Mouse (Mus musculus): ENCODE data around the gene Olfr643.

The Olfr643 gene

GRCm38 (mm10) chr7:104137305-104137704, at the start of gene Olfr643:
Olfr643 (minus strand) TSS chr7:104137405.
- no peak for DNase-seq (ENCODE audit: low read depth in 2 of 2, low spot score in 2 of 2)

DNA sequence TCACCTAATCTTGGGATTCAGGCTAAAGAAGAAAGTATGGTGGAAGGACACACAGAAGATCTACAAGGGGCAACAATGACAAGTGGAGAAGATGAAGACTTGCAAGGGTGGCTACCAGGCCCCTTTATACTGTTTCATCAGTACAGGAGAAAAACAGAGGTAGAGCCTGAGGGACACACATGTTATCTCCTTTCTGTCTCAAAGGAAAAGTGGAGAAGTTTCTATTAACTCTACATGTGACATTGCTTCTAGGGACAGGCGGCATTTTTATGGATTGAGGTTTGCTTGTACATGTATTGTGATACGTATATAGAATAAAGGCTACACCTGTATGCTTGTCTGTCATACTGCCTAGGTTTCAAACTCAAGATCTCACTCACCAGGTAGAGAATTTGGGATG, 46.1 kb upstream of the Olfr643 start, which contains the start of gene Olfr648:
Gene Olfr648, minus strand, starts transcription at position 101 of the 400 bp plus-strand sequence.
- no peak for DNase-seq (ENCODE audit: low read depth in 2 of 2, low spot score in 2 of 2)

DNA sequence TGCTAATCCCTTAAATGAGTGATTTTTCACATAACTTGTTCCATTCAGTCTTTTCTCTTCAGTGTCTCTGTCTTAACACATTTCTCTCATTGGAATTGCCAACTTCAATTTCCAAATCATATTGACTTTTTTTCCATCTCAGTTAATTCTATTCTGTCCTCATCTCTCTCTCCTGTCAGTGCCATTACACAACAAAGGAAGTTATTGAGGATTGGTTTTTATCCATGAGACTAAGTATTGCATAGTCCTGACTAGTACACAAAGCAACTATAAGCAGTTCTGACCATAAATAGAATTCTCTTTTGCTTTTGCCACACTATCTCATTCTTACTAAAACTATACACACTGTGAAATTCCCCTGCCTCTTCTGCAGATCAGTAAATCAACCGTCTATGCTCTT, 41.9 kb upstream of the Olfr643 start:
- no peak for DNase-seq (ENCODE audit: low read depth in 2 of 2, low spot score in 2 of 2)

GRCm38 (mm10) chr7:104178422-104179054, 41.3 kb upstream of the Olfr643 start:
- no peak for DNase-seq (ENCODE audit: low read depth in 2 of 2, low spot score in 2 of 2)

DNA sequence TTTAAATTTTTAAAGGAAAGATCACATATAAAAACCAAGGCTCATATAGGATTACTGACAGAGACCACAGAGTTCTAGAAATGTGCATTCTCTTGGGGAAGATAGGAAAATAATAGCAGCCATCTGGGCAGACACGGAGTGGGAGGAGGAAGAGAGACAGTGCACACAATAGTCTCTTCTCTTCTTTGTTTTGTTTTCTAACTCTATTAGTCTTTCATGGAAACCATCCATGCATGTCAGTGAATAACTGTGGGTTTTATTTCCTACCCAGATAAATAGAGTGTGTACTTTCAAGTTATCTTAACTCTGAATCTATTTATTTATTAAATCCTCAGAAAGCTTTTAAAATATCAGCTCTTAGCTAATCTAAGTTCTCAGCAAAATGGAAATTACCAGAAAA, 37.9 kb upstream of the Olfr643 start:
- no peak for DNase-seq (ENCODE audit: low read depth in 2 of 2, low spot score in 2 of 2)

DNA sequence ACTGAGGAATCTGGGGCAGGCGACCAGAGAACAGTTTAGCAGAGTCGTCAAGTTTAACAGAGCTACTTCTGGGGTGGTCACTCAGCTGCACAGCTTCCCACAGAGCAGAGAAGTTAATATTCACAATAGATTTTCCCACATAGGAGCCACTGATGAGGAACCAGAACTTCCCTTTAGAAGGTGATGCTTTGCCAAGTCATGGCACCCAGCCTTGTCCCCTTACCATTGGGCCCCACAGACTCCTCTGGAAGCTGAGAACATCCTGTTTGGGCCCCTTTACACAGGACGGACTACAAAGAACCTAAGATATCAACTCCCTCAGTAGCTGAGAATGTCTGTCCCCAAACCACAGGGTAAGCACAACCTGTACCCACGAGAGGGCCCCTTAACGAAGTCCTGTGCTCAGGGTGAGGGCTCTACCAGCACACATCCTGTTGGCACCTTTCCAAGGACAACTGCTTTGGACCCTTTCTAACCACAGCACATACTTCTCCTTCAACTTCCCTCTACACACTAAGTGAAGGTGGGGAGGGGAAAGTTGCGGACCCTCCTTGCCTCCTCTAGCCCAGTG, 32.5 kb upstream of the Olfr643 start:
- DNase-seq (ENCODE audit: low read depth in 2 of 2, low spot score in 2 of 2) = peak; percentile 16 to 28

DNA sequence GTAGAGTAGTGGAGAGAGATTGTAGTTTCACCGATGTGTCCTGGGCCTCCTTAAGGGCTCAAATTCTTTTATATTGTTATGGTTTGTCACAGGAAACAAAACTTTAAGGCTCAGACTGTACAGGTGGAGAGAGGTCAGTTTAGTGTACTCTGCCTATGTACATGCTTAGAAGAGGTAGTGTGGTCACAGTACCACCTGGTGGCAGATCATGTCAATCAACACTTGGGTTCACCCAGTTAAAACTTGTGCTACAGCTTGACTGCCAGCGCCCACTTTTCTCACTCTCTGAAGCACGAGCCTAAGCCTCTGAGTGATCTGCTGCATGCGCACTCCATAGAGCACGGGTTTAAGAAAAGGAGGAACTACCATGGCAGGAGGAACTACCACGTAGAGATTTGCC, 29.9 kb upstream of the Olfr643 start:
- no peak for DNase-seq (ENCODE audit: low read depth in 2 of 2, low spot score in 2 of 2)

- DNase-seq (ENCODE audit: low read depth in 2 of 2, low spot score in 2 of 2) = no peak
These were observed 13.3 kb upstream of the Olfr643 start, which contains the start of gene Ubqlnl for GRCm38 (mm10) chr7:104150456-104150855. Ubqlnl (minus strand) TSS chr7:104150556.

GRCm38 (mm10) chr7:104143179-104143578, 6.0 kb upstream of the Olfr643 start, which contains the start of gene Ubqln3:
Ubqln3 (minus strand) TSS chr7:104143279.
- no peak for DNase-seq (ENCODE audit: low read depth in 2 of 2, low spot score in 2 of 2)

GRCm38 (mm10) chr7:104129726-104130125, 7.5 kb downstream of the Olfr643 start, which contains the start of gene Ubqln5:
Ubqln5 (minus strand) TSS chr7:104129826.
- no peak for DNase-seq (ENCODE audit: low read depth in 2 of 2, low spot score in 2 of 2)

- DNase-seq (ENCODE audit: low read depth in 2 of 2, low spot score in 2 of 2) = no peak
These were observed 32.5 kb downstream of the Olfr643 start, which contains the start of gene Olfr646 for GRCm38 (mm10) chr7:104104757-104104972. Olfr646 (plus strand) TSS chr7:104104873.

DNA sequence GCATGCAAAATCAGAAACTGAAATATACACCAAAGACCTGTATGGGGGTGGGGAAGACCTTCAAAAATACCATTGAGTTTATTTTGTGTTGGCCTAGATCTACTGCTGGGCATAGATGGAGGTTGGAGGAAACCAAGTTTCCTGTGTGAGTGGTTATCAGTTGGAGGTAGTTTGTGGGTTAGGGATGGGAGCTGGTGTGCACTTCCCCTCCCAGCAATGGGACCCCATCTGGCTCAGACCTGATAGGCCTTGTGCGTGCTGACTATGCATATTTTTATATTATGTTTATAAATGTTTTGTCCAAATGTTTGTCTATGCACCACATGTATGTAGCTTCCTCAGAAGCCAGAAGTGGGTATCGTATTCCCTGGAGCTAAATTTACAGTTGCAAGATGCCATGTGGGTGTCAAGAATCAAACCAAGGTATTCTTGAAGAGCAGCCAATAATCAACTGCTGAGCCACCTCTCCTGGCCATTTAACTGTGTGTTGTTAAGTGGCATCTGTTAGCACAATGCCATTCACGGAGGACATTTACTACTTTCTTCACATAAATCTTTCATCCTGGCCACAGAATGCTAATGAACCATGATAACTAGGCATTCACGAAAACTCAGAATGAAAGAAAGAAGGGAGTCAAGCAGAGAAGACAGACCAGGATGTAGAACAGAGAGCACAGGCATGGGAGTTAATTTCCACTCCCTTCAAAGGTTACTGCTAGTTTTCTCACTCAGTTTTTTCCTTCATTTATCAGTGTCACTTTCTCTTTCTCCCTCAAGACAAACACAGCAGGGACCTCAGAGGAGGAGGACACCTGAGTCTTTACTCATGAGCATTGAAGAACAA, 33.1 kb downstream of the Olfr643 start:
- DNase-seq (ENCODE audit: low read depth in 2 of 2, low spot score in 2 of 2) = no peak

GRCm38 (mm10) chr7:104085365-104085764, 51.8 kb downstream of the Olfr643 start, which contains the start of gene Olfr645:
Olfr645 (minus strand) TSS chr7:104085465.
- no peak for DNase-seq (ENCODE audit: low read depth in 2 of 2, low spot score in 2 of 2)

GRCm38 (mm10) chr7:104071769-104072168, 65.4 kb downstream of the Olfr643 start, which contains the start of gene Olfr644:
Olfr644 (minus strand) TSS chr7:104071869.
- DNase-seq (ENCODE audit: low read depth in 2 of 2, low spot score in 2 of 2) = no peak

DNA sequence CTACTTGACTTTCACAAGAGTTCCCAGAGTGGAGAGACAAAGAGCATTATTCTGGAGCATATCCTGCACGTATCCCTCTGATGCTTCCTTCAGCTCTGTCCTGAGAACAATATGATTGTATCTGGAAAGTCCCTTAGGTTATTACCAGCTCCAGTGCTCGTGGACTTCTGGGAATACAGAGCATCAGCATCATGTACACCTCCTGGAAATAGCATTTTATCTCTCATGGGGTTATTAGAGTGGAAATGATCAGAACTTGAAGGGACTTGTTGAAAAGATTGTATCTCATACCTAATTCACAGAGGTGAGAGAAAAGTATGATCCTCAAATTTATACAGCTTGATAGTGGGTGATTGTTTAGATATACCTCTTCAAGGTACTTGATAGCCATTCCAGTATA, 75.9 kb downstream of the Olfr643 start, which contains the start of gene 4930516K23Rik:
Gene 4930516K23Rik, minus strand, starts transcription at position 101 of the 400 bp plus-strand sequence.
- no peak for DNase-seq (ENCODE audit: low read depth in 2 of 2, low spot score in 2 of 2)

DNA sequence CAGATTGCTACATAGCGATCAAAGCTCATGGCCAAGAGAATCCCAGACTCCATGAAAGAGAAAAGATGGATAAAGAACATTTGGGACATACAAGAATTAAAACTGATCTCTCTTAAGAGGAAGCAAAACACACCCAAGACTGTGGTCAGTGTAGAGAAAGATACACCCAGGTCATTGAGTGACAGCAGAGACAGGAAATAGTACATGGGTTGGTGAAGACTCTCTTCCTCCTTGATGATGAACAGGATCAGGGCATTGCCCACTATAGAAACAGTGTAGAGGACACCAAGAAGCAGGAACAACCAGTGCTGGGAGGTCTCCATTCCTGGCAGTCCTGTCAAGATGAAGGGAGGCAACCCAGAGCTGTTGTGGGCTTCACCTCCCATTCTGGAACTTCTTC, 78.0 kb downstream of the Olfr643 start:
- no peak for DNase-seq (ENCODE audit: low read depth in 2 of 2, low spot score in 2 of 2)

DNA sequence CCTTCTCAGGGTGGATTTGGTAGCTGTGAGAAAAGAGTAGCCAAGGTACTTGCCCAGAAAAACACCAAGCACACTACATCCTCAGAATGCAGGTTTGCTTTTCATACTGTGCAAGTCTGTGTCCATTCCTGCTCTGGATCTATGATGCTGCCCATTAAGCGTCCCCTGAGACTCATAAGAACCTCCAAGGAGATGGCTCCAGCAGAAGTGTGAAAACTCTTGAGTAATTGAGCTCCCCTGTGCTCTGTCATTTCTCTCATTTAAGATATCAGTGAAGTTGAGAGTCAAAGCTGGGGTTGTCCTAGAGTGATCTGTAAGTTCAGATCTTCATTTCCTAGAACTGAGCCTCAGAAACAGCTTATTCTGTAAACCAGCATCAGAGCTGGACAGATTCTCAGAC, 84.6 kb downstream of the Olfr643 start, which contains the start of gene Olfr642:
Gene Olfr642, minus strand, starts transcription at position 101 of the 400 bp plus-strand sequence.
- no peak for DNase-seq (ENCODE audit: low read depth in 2 of 2, low spot score in 2 of 2)

DNA sequence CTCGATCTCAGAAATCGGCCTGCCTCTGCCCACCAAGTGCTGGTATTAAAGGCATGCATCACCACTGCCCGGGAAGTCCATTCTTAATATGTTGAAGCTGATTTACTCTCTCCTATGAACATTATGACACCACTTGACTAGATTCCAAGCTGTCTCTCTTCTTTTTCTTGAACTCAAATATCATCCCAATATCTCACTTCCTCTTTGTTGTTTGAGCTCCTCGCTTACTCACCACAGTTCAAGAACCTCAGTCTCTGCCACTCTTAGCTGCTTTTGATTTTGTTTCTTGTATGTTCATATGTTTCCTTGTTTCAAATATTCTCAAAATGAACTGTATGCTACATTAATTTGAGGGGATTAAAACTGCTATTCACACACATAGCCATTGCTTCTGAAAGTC, 86.5 kb downstream of the Olfr643 start:
- DNase-seq (ENCODE audit: low read depth in 2 of 2, low spot score in 2 of 2) = no peak

GRCm38 (mm10) chr7:104035145-104035544, 102.1 kb downstream of the Olfr643 start, which contains the start of gene Olfr641:
Olfr641 (plus strand) TSS chr7:104035445.
- DNase-seq (ENCODE audit: low read depth in 2 of 2, low spot score in 2 of 2) = no peak

DNA sequence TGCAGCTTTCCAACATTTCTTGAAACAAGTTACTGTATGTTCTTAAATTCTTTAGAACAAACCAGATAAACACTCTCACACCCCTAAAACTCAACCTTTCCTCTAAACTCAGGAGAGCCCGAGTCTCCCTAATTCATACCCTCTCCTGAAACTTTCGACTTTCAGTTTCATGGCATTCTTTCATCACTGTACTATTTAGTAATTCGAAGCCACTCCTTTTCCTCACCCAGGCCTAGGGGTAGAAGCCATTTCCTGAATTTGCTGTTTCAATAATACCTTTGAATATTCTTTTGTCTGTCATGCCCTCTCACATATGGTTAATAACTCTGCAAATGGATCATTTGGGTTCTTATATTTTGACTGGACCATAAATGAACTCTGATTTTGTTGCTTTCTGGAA, 110.2 kb downstream of the Olfr643 start:
- DNase-seq (ENCODE audit: low read depth in 2 of 2, low spot score in 2 of 2) = no peak

DNA sequence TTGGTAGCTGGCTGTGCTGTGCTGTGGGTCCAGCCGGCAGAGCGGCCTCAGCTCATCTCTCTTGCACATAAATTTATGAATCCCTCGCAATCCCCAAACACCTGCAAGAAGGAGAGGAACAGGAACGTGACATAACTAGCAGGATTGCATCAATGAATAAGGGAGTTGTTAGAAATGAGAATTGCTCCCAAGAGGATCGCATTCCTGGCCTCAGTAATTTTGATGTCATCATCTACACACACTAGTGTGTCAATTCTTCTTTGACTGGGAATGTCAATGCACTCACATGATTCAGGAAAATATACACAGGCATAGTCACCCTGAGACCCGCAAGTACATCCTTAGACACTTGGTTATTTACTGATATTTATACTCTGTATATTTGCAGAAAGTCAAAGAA, 111.7 kb downstream of the Olfr643 start, which contains the start of gene Olfr640:
Gene Olfr640, minus strand, starts transcription at position 101 of the 400 bp plus-strand sequence.
- DNase-seq (ENCODE audit: low read depth in 2 of 2, low spot score in 2 of 2) = no peak

- no peak for DNase-seq (ENCODE audit: low read depth in 2 of 2, low spot score in 2 of 2)
These were observed 115.6 kb downstream of the Olfr643 start for GRCm38 (mm10) chr7:104021651-104022050.

Measured in CD8-positive naive resting alpha-beta T cell, adult 2 months (primary cell).